In the genomic region with DNA sequence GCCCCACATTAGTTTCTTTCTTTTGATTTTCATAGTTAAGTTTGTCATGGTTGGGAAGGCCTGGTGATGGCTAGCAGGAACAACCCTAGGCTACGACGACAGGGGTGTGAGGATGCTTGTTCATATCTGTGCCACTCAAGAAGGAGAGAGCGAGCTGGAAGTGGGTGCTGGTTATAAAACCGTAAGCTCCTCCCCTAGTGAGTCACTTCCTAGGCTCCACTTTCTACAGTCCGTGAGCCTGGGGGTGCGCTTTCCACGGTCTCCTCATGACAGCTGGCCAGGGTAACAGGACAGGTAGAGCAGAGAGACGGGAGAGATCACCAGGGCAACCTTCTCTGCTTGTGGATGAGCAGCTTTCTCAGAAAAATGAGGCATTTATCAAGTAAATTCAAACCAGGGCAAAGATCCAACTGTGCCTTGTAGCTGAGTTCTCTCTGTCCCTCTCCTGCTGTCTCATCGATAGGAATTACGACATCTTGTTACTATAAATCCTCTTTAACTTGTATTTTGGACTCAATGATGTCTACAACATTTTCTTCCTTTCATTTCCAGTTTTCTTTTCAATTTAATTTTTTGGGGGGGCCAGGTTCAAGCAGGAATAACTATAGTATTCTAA, we compare ENCODE assay signal across 29 mouse cellular contexts. TPM values are rescaled to one million over a fixed set of nuclear protein-coding genes. Genes with fewer than 3 reads are reported as not detected.
DNase-seq lines count a peak whose midpoint lies in the region; ATAC-seq and TF ChIP-seq lines count a peak whose summit lies in the region.
"Had no signal": no experiment of that assay in that cellular context is flagged by ENCODE, and none has a peak within 500 bp of the region (broad histone marks: within the 10 kb centered on the region; RNA-seq: fewer than 3 reads in every experiment).

No protein-coding gene starts in this region.

- no peak overlapping the region for H3K4me2 ChIP-seq in liver, embryonic 11.5 days
- H3K4me2 ChIP-seq: embryonic facial prominence, embryonic 13.5 days; heart, embryonic 13.5 days; hindbrain, embryonic 12.5 days; hindbrain, embryonic 15.5 days had no signal

- no peak overlapping the region; the same call in 1 of the 2 replicates for H3K4me3 ChIP-seq in liver, adult 2 months (ENCODE audit: insufficient read depth, low read depth, low read length)
- H3K4me3 ChIP-seq in liver, embryonic 11.5 days (ENCODE audit: low read depth, low read length) = no peak overlapping the region
- H3K4me3 ChIP-seq: embryonic facial prominence, embryonic 10.5 days; embryonic facial prominence, embryonic 13.5 days; erythroblast, embryonic 14.5 days; heart, embryonic 13.5 days; hindbrain, embryonic 12.5 days; hindbrain, embryonic 15.5 days had no signal

- ATAC-seq in liver, embryonic 11.5 days (replicated peaks; ENCODE audit: low FRiP score) = no peak
- ATAC-seq: forebrain, embryonic 14.5 days; forebrain, postnatal 0 days; intestine, postnatal 0 days; Patski had no signal

- no peaks in the 10 kb centered on the region for H3K9me3 ChIP-seq in liver, embryonic 11.5 days (ENCODE audit: control insufficient read depth, low read length)
- H3K9me3 ChIP-seq: embryonic facial prominence, embryonic 10.5 days; embryonic facial prominence, embryonic 13.5 days; heart, embryonic 13.5 days; hindbrain, embryonic 12.5 days; hindbrain, embryonic 15.5 days had no signal

- H3K9ac ChIP-seq in liver, adult 2 months (ENCODE audit: low read depth, low read length) = no peak overlapping the region
- no peak overlapping the region for H3K9ac ChIP-seq in liver, embryonic 11.5 days (ENCODE audit: low read depth, low read length)
- H3K9ac ChIP-seq: embryonic facial prominence, embryonic 13.5 days; forebrain, postnatal 0 days; heart, embryonic 13.5 days; hindbrain, embryonic 12.5 days; hindbrain, embryonic 15.5 days had no signal

- H3K27me3 ChIP-seq in liver, adult 2 months (ENCODE audit: control insufficient read depth, insufficient read depth, low read length) = no peaks in the 10 kb centered on the region
- H3K27me3 ChIP-seq in liver, embryonic 11.5 days (replicated peaks; ENCODE audit: control insufficient read depth, insufficient read depth, low read length) = no peaks in the 10 kb centered on the region
- H3K27me3 ChIP-seq: CH12.LX; embryonic facial prominence, embryonic 13.5 days; hindbrain, embryonic 12.5 days; hindbrain, embryonic 15.5 days; Patski had no signal

- no peak for TF ChIP-seq CTCF in liver, adult 2 months (IDR thresholded peaks at IDR 0.05; ENCODE audit: low read depth, low read length)

- intact Hi-C loops in heart, postnatal 10 days (cut with DNase I) = no loop called here

- no peaks in the 10 kb centered on the region for H3K36me3 ChIP-seq in liver, adult 2 months (ENCODE audit: control insufficient read depth, insufficient read depth, low read length)
- H3K36me3 ChIP-seq in liver, embryonic 11.5 days (ENCODE audit: control insufficient read depth, insufficient read depth, low read length) = no peaks in the 10 kb centered on the region
- H3K36me3 ChIP-seq: G1E; heart, embryonic 13.5 days; hindbrain, embryonic 12.5 days; hindbrain, embryonic 15.5 days had no signal

- peaks cover 1% of the 10 kb centered on the region; the same call in 1 of the 2 replicates for H3K4me1 ChIP-seq in liver, adult 2 months (ENCODE audit: control insufficient read depth, insufficient read depth, low read length)
- no peaks in the 10 kb centered on the region for H3K4me1 ChIP-seq in liver, embryonic 11.5 days (replicated peaks; ENCODE audit: control insufficient read depth, insufficient read depth, low read length)
- H3K4me1 ChIP-seq: heart, embryonic 13.5 days had no signal

- 48% methylated on average over 10 of the region's 10 CpGs for WGBS in liver, adult 2 months
- WGBS in liver, embryonic 11.5 days = 84% methylated on average over 10 of the region's 10 CpGs

- peaks cover 7% of the 10 kb centered on the region; the same call in 1 of the 2 replicates for H3K79me2 ChIP-seq in liver, adult 2 months (ENCODE audit: control insufficient read depth, insufficient read depth, low read length)

- DNase-seq in adrenal gland, adult 2 months = peak; percentile 15
- DNase-seq in adrenal gland, postnatal 4 days (ENCODE audit: low spot score in 2 of 2) = no peak
- DNase-seq in heart, adult 11 months = peak; percentile 58
- DNase-seq in heart, postnatal 10 days = no peak
- DNase-seq in liver, adult 2 months (ENCODE audit: extremely low read depth, low read depth, low spot score) = peak; percentile 78
- no peak for DNase-seq in liver, embryonic 11.5 days (ENCODE audit: low spot score)
- DNase-seq in urinary bladder, postnatal 36 days (ENCODE audit: low spot score in 2 of 2) = no peak
- DNase-seq: adrenal gland, postnatal 10 days; B cell, adult 2 months; cerebellum, adult 11-12 months; cerebellum, adult 8-10 months; cerebellum, postnatal 10 days; cerebellum, postnatal 36 days; embryo, embryonic 11 days; forebrain, postnatal 0 days; gastrocnemius, postnatal 10 days; gastrocnemius, postnatal 36 days had no signal

- H3K27ac ChIP-seq in liver, adult 2 months (replicated peaks; ENCODE audit: insufficient read depth, low read depth, low read length) = 0 out of 2 replicates have a peak overlapping the region, but pooled peaks have one; percentile 48
- no peak overlapping the region for H3K27ac ChIP-seq in liver, embryonic 11.5 days (ENCODE audit: low read depth, low read length)
- H3K27ac ChIP-seq: embryonic facial prominence, embryonic 10.5 days; embryonic facial prominence, embryonic 13.5 days; heart, embryonic 13.5 days; hindbrain, embryonic 12.5 days; hindbrain, embryonic 15.5 days had no signal

- no peak for TF ChIP-seq POLR2A in liver, adult 2 months (IDR thresholded peaks at IDR 0.05; ENCODE audit: extremely low read depth, insufficient read depth, low read length)

RNA-seq across cellular contexts. Expression of a gene that starts 23.1 kb away (rescaled TPM):
- 10 to 100 TPM; 33.5 to 47.7 TPM for total RNA-seq in adrenal gland, adult 2 months (2021)
- 6.6 and 7.3 TPM in 2 replicates for polyA plus RNA-seq in adrenal gland, adult 2 months (2012; rRNA removed)
- total RNA-seq in adrenal gland, postnatal 4 days (2021) = 10 to 100 TPM; 60.4 to 67.9 TPM
- 1 to 10 TPM; 2.7 to 3.3 TPM for total RNA-seq in heart, postnatal 10 days (2021)
- 21.4 and 26.8 TPM in 2 replicates for total RNA-seq in liver, adult 2 months (2014; rRNA removed)
- polyA plus RNA-seq in liver, adult 2 months (2012; rRNA removed) = 12.5 and 14.8 TPM in 2 replicates
- 27.6 and 28.1 TPM in 2 replicates for polyA plus RNA-seq in liver, embryonic 11.5 days (2014; fragmentation: Nextera tagmentation; extraction: Ambion mirVana)
- total RNA-seq: CH12.LX; granulocyte monocyte progenitor cell, adult 5-6 weeks had no signal
- polyA plus RNA-seq: G1E had no signal

Comparison
In these comparisons a context has a peak if more than half of its experiments do, and no peak if none do; other contexts are left out.
1. DNase-seq: peak in adrenal gland, adult 2 months (single experiment), heart, adult 11 months (single experiment) and liver, adult 2 months (single experiment); none in adrenal gland, postnatal 4 days (0 of 2), heart, postnatal 10 days (0 of 2), liver, embryonic 11.5 days (single experiment) and urinary bladder, postnatal 36 days (0 of 2).